Mouse (Mus musculus) cerebellum, adult 18-20 months (tissue): ENCODE measurements around the gene Psmd14.

Experiments
- DNase-seq, 2 experiments: peaks; one replicate each; pipeline ENCODE4 v3.0.0; 2021

Psmd14 gene

DNA sequence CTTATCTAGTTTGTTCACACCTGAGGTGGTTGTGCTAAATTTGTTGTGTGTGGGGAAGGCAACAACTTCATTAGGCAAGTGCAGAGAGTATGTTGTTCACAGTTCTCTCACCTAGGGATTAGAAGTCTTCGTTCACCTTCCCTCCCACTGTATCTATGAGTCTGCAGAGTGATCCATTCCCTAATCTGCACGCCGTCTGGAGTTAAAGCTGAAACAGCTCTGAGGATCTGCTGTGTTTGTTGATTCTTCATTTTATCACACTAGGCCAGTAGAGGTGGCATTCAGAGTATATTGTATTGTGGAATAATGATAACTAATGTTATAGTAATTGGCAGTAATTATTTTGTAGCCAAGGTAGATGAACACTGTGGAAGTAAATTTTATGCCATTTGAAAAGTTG, 48.5 kb downstream of the Psmd14 start:
- no peak for DNase-seq

DNA sequence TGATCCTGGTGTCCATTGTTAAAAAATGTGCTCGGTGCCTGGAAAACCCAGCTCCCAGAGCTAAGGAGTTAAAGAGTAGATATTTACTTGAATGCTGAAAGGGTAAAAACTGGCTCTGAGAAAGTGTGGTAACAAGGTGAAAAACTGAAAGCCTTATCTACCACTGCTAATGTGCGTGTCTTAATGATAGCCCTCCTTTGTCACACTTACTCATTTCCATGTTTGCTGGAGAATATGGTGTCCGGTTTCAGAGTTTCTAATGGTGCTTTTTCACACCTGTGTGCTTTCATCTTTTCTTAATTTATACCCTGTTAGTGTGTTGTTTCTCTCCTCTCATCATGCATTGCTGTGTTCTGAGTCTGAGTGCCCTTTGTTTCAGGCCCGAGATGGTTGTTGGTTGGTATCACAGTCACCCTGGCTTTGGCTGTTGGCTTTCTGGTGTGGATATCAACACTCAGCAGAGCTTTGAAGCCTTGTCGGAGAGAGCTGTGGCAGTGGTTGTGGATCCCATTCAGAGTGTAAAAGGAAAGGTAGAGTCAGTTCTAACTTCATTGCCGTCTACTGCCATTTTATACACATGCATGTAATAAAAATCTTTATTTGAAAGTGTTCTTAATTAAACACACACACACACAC, 53.1 kb downstream of the Psmd14 start:
- no peak for DNase-seq

DNA sequence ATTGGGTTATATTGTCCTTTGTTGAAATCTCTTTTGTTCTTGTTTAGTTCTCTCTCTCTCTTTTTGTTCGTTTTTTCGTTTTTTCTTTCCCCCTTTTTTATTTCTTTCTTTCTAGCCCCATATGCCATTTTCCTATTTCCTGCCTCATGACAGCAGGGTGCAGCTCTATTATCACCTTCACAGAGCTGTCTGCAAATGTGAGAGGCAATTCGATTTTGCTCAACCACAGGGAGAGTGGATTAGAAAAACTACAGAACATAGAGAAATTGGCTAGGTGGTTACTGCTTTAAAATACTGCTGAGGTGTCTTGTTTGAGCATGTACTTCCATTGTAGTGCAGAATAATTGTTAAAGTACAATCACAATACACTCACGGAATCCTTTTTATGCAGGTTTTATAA, 54.0 kb downstream of the Psmd14 start:
- DNase-seq = peak in 1 of 2 experiments; percentile 18

DNA sequence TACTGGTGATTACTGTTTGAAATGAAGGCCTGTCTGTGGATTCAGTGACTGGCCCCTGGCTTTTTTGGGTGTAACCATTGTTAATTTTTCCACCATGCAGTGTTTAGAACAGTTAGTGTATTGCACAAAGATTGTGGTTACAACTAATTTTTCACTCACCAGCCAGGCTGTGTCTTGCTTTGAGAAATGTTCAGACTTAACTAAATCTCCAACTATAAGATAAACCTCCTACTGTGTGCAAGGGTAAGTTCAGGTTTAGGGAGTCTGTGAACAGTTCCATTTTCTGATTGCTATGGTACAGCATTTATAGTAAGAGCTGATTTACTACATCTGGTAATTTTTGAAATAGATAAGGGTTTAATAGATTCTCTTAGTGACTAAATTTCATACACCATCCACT, 69.3 kb downstream of the Psmd14 start:
- no peak for DNase-seq

DNA sequence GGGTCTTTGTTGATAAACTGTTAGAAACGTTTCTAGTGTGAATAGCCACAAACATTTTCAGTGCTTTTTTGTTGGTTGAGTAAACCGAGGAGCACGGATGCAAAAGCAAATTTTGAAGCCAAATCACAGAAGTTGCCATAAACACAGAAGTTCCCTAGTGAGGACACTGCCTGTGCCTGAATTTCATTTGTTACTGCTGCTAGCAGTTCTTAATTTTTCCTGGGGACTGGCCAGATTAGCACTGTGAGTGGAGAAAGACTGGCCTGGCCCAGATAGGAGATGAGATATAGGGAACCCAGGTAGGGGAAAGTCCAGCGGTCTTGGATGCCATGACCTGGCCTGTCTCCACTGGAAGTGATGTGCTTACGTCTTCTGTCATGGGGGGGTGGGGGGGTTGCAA, 83.5 kb downstream of the Psmd14 start:
- no peak for DNase-seq

DNA sequence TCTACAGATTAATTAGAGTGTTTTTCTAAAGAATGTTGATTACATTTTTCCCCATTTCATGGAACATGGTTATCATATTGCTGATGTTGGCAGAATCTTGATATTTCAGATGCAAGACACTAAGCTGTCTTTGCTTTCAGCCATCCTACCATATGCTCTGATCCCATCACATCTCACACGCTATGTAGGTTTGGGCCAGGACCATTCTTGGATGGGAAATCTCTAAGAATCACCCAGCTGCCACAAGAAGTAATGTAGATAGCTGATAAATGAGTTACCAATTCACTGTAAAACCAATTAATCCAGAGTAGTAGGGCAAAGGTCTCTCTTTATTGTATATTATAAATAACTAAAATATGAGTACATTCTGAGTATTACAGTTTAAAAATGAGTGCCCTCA, 86.6 kb downstream of the Psmd14 start:
- DNase-seq = no peak

DNA sequence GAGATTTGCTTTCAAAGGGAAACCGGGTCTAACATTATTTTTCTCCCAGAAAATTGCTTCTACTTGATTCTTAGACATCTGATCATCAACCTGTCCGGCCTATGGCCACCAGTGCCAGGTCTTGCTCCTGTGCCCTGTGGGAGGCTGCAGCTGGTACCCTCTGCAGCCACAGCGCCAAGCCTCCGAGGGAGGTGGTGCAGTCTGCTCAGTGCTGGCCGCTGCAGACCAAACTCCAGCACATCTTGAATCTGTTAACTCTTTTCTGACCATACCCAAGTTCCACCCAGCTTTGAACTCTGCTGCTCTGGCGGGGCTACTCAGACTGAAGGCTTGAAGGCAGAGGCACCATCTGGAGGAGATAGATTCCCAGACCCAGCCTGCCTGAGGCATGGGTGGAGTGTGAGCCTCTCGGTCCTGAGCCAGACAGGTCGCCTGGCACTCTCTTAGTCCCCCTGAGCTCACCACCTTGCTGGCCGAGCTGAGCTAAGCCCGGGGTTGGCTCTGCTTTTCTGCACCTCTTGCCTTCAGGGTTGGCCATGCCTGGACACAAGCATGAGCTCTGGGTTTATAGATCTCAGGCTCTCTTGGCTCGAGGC, 91.3 kb downstream of the Psmd14 start, which contains the start of gene Tbr1:
Gene Tbr1 (plus strand): TSS at position 275 of the 596 bp plus-strand sequence.
- DNase-seq = peak; percentile 50 to 54

DNA sequence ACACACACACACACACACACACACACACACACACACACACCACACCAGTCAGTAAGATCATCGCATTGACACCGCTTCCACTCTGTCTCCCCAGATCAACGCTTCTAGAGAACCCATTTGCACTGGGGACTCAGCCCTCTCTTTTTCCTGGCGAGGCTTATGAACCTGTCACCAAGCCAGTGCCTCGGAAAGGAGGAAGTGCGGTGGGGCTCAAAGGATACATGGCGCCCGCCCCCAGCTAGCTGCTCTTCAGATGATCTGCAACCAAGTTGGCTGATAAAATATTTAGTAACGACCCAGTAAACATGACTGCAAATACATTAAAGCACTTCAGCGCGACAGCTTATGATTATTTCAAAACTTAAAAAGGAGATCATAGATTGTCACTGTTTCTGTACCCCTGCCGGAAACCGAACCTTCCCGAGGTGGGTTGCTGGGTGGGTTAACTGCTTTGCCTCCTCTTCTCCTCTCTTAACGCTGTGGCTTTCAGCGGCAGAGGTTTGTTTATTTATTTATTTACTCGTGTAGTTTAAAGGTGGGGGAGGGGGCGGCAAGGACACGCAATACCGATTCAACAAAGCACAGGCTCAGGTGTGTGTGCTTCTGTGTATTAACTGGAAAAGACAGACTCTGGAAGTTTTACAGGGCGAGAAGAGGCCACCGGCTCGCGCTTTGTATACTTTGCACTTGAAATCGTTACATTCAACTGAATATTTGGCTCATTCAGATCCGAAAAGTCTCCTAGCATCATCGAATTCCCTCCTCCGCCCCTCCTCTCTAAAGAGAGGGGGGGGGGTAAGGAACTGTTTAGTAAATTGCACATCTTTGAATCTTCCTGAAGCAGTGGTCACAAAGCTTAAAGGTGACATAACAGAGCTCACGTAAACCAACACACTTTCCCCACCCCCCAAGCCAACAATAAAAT, 92.2 kb downstream of the Psmd14 start:
- peak; percentile 31 to 40 for DNase-seq

DNA sequence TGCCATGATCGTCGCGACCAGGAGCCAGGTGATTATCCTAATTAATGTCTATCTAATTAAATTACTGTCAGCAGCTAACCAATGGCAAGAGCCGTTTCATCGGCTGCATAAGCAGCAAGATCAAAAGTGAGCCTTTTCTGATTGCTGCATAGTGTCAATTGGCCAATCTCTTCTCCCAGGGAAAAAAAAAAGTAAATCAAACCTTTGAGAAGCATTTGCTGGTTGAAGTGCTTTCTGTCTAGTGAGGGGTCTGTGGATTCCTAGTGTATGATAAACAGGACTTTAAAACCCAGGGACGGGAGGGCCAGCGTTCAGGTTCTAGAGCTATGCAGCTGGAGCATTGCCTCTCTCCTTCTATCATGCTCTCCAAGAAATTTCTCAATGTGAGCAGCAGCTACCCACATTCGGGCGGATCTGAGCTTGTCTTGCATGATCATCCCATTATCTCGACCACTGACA, 92.9 kb downstream of the Psmd14 start:
- DNase-seq = peak in 1 of 2 experiments; percentile 31

DNA sequence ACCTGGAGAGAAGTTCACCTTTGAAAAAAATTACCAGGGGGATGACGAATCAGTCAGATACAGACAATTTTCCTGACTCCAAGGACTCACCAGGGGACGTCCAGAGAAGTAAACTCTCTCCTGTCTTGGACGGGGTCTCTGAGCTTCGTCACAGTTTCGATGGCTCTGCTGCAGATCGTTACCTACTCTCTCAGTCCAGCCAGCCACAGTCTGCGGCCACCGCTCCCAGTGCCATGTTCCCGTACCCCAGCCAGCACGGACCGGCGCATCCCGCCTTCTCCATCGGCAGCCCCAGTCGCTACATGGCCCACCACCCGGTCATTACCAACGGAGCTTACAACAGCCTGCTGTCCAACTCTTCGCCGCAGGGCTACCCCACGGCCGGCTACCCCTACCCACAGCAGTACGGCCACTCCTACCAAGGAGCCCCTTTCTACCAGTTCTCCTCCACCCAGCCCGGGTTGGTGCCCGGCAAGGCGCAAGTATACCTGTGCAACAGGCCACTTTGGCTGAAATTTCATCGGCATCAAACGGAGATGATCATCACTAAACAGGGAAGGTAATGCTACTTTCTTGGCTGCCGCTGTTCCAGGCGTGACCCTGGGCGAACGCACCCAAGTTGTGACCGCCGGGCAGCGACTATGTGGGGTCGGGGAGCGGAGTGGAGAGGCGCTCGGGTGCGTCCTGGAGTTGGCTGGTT, 93.5 kb downstream of the Psmd14 start:
- DNase-seq = peak in 1 of 2 experiments; percentile 50

DNA sequence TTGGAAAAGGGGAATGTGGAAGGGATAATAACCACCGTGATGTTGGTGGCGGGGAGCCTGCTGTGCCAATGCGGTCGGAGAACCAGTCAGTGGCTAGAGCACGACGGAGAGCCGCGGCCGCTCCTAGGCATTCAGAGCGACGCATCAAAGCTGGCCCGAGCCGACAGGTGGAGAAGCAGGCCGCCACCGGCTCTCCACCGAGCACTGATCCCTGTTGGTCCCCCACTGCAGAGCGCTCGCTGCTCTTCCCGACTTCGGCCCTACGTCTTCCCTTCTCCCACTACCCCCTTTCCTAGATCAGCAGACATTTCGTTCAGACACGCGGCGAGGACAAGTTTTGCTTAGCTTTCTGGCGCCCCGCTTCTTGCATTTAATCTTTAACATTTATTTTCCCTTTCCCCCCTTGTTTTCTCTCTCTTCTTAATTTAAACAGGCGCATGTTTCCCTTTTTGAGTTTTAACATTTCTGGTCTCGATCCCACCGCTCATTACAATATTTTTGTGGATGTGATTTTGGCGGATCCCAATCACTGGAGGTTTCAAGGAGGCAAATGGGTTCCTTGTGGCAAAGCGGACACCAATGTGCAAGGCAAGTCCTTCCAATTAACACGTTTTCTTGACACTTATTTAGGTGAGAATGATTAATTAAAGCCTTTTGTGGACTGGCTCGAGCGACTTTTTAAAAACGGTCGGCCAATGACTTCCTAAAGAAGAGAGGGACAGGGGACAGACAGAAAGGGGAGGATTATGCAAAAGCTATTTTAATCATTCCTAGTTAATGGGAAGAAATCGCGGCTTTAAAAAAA, 94.2 kb downstream of the Psmd14 start:
- no peak for DNase-seq

DNA sequence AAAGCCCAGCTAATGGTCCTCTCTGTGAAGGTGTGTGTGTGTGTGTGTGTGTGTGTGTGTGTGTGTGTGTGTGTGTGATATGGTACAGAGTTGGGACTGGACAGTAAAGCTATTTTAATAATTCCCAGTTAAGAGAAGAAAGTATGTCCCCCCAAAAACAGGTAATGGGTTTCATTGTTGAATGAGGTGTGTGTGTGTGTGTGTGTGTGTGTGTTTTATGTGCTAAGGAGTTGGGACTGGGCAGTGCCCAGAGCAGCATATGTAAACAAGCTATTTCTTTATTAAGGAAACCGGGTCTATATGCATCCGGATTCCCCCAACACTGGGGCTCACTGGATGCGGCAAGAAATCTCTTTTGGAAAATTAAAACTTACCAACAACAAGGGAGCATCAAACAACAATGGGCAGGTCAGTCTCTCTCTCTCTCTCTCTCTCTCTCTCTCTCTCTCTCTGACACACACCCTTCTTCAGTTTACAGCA, 94.9 kb downstream of the Psmd14 start:
- DNase-seq = no peak

DNA sequence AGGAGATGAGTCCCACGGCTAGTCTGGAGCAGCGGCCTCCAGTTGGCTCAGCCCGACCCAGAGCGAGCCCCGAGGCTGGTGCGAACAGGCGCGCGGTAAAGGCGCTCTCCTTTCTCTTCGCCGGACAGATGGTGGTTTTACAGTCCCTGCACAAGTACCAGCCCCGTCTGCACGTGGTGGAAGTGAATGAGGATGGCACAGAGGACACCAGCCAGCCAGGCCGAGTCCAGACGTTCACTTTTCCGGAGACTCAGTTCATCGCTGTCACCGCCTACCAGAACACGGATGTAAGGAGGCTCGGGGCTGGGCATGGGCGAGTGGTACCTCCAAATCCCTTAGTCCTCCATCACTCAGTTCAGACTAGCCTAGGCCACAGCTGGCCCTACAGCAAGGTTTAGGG, 95.7 kb downstream of the Psmd14 start:
- peak in 1 of 2 experiments; percentile 33 for DNase-seq

DNA sequence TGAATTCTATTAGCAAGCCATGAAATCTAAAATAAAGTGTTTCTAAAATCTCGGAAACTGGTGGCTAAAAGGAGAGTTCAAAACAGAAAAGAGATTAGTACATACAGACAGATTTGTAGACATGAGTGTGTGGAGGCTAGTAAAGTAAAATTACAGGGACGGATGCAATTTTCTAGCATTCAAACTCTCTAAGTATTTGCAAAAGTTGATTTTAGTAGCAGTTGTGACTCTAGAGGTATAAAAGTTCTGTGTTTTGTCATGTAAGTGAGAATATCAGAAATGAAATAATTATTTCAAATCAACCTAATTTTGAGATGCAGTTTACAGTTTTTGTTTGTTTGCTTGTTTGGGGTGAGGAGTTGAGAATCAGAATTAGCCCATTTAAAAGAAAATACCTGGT, 96.3 kb downstream of the Psmd14 start:
- DNase-seq = no peak

DNA sequence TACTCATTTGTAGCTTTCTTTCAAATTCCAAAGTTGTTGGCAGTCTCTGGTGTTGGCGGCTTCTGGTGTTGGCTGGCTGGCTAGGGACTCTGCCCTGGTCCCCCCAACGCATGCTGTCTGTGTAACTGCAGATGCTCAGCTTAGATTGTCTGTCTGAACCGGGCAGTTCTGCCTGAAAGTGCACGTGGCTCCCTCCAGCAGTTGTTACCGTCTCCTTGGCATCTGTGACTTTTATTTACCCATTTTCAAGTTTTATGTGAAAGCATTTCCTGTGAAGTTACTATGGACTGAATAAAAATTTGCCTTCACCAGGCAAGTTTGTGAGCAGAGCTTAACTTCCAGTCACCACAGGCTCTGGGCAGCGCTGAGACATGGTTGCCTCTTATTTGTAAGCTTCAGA, 97.3 kb downstream of the Psmd14 start:
- DNase-seq = no peak

DNA sequence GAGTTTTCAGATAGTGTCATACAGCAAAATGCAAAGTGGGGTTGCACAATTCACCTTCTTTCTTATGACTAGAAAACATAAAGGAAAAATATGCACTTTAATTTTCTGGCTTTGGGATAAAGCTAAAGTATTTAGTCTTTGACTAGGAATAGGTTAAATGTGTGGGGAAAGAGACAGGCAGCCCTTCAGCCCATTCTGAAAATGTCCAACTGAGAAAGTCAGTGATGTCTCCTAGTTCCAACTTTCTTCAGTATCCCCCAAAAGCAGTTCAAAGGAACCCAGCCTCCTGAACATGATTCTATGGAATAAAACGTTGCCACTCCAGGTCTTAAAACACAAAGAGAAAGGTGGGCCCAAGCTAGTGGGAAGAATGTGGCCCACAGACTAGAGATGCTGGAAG, 97.9 kb downstream of the Psmd14 start:
- no peak for DNase-seq

DNA sequence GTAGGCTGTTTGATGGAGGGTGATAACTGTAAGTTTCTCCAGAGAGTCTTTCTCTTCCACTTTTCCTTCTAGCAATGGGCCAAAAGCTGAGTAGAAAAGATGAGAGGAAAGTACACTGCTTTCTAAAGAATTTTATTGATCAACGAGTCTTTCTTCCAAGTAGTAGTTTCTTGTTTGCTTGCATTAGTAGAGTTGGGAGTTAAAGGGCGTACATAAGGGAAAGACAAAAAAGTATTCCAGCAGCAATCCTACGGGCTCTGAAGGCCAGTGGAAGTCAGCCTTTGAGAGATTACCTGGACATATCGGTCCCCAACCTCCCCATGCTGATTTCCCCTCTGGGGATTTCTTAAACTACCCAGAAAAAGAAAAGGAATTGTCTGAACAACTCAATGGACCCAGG, 99.3 kb downstream of the Psmd14 start:
- no peak for DNase-seq

DNA sequence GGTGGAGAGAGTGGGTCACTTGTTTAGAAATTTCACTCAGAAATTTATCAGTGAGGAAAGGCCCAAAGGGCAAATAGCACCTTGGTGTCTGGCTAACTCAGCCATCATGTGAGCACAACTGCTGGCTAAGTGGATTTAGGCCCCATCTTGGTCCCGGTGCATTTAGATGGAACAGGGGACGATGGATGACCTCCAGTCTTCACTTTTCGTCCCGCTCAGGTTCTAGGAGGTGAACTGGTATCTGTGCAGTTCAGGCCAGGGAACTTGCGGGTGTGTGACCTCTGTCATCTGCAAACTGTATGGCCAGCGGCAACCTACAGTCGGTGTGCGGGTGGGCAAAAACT, 99.6 kb downstream of the Psmd14 start:
- DNase-seq = no peak

DNA sequence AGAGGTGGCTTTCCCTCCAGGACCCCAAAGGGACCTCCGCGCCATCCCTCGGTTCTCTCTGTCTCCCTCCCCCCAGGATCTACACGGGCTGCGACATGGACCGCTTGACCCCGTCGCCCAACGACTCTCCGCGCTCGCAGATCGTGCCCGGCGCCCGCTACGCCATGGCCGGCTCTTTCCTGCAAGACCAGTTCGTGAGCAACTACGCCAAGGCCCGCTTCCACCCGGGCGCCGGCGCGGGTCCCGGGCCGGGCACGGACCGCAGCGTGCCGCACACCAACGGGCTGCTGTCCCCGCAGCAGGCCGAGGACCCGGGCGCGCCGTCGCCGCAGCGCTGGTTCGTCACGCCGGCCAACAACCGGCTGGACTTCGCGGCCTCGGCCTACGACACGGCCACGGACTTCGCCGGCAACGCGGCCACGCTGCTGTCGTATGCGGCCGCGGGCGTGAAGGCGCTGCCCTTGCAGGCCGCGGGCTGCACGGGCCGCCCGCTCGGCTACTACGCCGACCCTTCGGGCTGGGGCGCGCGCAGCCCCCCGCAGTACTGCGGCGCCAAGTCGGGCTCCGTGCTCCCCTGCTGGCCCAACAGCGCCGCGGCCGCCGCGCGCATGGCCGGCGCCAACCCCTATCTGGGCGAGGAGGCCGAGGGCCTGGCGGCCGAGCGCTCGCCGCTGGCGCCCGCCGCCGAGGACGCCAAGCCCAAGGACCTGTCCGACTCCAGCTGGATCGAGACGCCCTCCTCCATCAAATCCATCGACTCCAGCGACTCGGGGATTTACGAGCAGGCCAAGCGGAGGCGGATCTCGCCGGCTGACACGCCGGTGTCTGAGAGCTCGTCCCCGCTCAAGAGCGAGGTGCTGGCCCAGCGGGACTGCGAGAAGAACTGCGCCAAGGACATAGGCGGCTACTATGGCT, 100.3 kb downstream of the Psmd14 start:
- DNase-seq = peak; percentile 10 to 49

DNA sequence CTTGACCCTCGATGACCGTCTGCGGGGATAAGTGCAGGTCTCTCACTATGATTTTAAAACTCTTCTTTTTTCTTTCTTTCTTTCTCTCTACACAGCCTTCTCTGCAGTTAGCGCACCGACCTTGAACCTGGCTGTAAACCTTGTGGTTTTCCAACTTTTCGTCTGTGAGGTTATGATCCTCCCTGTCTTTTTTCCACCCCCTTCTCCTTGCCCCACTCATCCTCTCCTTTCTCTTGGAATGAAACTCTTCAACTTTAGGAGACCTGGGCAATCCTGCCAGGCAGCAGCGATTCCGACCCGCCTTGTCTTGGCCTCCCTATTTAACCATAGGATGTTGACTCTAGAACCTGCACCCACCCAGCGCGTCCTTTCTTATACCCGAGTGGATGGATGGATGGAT, 101.0 kb downstream of the Psmd14 start:
- no peak for DNase-seq

DNA sequence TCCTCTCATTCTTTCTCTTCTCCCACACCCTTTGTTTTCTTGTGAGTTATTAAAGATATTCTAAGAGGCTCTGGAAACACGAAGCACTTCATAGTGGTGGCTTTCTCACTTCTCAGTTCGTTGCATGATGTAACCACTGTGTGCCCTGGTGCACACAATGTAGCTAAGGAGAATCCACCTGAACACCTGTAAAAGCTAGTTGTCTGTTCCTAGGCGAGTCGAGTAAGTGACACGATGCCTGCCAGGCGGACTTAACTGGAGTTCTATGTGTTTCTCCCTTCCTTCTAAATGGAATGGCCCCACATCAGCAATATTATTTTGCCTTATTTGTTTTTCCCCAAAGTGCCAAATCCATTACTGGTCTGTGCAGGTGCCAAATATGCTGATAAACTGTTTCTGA, 101.6 kb downstream of the Psmd14 start:
- DNase-seq = no peak
